Mouse (Mus musculus) right cerebral cortex, adult 18-20 months (tissue): ENCODE results near the gene Bves.
"Not testable (repeated sequence)": the region's sequence is repeated elsewhere in the genome, so short reads cannot be mapped to it uniquely, and the experiment has no call there.

Source experiments
- DNase-seq: peaks from one replicate; pipeline ENCODE4 v3.0.0; 2022; ENCODE audit warnings: mixed read lengths

The Bves gene

DNA sequence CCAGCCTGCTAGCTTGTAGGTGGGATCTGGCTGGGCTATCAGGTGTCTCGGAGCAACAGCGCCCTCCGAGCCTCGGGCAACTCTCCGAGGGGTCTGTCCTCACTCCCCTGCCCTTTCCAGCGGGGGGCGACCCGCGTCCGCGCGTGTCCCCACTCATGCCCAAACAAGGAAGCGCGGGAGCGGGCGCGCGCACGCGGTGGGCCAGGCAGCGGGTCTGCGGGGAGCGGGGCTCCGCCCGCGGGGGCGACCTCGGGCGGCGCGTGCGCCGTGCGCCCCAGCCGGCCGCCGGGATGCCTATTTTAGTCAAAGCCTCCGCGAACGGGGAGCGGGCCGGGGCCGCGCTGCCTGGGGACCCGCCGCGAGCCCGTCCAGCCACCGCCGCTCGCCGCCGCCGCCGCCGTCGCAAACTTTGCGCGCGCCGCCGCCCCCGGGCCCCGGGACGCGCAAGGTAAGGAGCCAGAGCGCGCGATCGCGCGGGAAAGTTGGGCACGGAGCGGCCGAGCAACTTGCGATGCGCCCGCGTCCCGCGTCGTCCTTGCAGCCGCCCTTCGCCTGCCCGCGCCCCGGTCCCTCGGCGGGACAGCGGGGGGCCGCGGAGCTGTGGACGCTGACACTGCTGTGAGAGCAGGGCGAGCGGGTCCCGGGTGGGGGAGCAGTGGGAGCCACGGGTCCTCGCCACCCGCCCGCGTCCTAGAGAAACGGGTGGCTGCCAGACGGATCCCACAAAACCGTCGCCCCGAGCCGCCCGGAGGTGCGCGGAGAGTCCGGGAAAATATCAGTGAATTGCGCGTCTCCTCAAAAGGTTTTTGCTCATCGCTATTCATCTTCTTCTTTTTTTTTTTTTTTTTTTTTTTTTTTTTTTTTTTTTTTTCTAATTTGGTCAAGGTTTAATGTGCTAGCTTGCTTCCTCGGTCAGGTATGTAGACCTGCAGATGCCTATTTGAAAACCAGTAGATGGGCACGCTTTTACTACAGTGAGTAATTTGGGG is at the start of gene Bves:
Bves (plus strand) TSS at position 339 of the 989 bp plus-strand sequence.
- DNase-seq, result peak; percentile 19

DNA sequence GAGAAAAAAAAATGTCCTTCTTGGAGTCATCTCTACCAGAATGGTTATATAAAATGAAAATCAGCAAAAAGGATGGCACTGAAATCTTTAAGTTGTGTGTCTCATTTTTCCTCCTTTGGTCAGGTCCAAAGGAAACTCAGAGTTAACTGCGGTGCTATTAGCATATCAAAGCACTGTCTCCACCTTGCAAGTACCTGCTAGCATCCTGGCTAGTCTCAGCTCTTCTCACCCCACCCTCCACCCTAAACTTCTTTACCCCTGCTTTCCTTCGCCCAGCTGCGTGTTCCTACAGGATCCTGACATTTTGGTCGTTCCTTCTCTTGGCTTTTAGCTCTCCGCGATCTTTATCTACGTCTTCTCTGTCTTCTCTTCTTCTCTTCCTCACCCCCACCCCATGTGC is 47.2 kb upstream of the Bves start:
- no peak for DNase-seq

DNA sequence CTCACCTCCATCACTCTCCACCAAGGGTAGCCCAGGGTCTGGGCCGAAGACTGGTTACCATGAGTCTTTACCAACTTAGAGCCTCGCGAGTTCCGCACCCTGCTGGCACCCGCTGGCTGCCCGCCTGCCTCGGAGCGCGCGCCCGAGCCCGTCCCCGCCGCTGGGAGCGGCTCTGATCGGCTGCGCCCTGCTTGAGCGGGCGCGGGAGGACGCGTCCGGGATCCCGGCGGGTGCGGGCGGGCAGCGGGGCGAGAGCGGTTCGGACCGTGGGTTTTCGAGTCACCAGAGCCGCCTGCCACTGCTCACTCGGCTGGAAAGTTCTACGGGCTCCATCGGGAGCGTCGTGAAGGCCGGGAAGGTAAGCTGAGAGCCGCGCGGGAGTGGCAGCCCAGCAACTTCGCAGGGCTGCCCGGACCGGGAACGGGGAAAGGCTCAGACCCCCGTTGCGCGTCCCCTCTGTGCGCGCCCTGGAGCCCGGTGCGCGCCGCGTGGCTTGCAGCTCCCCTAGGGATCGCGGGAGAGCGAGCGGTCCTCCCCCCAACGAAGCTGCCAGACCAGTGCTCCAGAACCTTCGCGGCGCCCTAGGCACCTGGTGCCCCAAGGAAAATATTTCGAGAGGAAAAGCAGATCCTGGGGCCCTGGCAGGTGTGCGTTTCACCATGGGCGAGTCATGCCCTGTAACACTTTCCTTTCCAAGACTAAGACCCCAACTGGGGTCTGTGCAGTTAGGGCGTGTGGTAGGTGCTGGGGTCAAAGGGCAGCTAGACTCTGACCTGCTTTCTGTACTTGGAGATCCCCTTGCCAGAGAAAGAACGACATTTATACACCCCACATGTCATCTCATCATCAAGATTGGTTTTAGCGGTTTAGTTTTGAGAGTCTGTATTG is 46.1 kb upstream of the Bves start:
- peak; percentile 4 for DNase-seq

DNA sequence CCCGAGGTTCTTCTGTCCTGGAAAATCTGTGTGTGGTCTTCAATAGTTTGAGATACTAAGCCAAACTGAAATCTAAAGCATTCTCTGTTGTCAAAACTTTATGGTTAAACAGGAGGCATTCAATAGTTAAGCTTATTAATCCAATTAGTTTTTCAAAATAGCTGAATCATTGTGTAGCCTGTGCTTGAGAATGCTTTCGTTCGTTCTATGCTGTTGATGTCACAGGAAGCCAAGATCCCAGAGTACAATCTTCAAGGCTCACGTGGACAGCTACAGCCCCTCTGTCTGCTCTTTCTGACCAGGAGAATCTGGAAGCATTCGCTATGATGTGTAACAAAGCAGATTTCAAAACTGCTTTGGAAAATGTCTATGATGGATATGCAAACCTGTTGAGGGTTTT is 45.0 kb upstream of the Bves start:
- no peak for DNase-seq

DNA sequence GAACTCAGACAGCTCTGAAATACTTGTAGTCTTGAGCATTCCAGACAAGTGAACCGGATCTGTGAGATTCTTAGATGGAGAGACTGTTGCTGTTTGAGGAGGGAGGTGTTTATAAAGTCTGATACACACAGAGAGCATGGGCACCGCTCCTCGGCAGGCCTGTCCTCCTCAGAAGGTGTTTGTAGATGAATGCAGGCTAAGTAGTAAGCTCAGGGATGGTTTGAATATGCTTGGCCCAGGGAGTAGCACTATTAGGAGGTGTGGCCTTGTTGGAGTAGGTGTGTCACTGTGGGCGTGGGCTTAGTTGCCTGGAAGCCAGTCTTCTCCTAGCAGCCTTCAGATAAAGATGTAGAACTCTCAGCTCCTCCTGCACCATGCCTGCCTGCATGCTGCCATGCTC is 43.4 kb upstream of the Bves start:
- DNase-seq, result not testable (repeated sequence)

DNA sequence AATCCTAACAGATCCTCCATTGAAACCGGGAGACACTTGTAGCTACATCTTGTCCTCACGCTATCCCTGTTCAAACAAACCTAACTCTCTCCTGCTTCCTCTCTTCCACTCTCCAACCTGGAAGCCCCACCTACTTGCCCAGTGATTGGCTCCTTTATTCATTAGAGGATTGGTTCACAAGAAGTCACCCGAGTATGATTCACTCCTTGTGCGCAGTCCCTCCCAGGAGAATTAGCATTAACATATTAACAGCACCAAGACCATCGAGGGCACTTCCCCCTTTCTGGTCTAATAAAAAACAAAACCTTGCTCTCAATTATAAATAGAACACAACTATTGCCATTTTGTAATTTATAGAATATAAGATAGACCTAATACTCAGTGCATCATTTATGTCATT is 40.5 kb upstream of the Bves start:
- DNase-seq, result no peak

DNA sequence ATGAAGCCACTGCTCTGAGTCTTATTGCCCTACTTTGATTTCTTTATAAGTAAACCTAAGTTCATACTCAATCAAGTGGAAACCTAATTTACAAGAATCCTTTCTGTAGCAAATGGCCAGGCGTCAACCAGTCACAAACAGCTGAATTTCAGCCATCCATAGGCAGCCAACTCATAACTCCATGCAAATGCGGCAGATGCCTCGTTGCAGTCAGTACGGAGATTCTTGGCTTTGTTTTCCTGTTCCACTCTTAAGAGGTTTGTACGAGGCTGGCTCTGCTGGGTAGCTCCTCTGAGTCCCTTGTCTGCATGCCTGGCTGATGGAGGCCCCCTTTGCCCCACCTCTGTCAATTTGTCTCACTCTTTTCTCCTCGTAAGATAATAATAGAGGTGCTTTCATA is 37.1 kb upstream of the Bves start:
- DNase-seq, result no peak

DNA sequence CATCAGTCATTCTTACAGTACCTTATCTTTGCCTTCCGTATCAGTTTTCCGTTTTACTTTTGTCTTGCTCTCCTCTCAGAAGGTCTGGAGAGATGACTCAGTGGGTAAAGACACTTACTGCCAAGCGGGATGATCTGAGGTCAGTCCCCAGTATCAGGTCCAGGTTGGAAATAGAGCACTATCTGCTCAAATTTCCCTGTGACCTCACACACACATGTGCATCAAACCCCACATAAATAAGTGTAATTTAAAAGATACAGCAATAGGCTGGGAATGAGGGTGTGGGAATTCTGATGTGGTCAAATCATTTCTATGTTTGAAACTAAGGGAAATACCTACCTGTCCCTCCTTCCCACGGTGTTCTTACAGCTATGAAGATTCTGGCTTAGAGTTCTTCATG is 36.1 kb upstream of the Bves start:
- DNase-seq, result no peak

DNA sequence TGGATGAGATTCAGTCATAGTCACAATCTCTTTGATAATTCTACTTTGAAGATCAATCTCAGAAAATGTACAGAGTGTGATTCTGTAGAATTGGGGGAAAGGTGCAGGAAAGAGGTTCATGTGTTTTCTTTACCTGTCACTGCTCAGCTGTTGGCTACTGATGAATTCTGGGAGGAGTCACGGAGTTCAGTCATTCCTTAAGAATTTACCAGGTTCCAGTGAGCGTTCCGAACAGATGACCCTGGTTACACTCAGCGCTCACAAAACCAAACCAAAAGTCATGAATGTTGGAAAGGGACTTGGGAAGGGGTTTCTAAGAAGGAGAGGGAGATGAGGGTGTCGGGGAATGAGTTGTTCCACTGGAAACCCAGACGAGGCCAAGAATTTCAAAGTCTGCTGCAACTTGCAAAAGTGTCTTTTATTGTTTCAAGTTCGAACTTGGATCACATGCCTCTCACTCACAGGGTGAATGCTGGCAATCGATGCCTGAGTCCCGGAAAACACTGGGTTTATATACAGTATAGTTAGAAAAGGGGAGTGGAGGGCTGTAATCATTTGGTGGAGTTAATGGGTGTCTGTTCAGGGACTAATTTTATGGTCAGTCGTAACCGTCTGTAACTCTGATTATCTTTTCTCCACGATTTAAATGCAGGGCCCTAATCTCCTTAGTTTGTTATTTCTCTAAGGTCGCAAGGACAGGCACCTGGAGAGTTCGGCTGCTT is 32.1 kb upstream of the Bves start:
- no peak for DNase-seq

DNA sequence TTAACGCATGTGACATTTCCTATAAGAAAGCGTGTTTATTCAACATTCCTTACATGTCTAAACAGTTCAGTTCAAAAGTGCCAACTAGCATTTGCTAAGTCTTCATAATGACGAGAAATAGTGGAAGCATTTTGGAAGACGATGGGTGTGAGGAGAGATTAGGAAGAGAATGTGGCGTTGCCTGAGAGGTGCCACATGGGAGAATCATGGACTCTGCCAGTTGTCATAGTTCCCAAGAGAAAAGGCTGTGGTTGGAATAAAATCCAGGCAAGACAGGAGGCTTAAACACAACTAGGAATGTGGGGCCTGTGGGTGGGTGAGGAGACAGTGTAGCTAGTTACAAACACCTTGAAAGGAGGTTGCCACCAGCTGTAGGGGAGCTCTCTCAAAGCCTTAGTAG is 30.4 kb upstream of the Bves start:
- no peak for DNase-seq

DNA sequence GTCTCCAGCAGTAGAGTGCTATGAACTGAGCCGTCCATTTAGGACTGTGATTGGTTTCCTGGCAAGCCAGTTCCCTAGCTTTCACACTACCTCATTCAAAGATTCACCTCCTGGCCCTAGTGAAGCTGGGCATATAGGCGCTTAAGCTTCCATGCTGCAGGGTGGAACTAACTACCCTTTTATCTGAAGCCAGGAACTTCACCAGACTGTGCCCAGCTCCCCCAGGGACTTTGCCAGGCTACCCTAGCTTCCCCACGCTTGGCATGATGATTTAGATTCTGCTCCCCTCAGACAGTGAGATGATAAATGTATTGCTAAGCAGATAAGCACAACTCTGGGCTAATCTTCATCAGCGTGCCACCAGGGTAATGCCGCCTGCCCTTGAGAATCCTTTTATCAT is 24.4 kb upstream of the Bves start:
- no peak for DNase-seq

DNA sequence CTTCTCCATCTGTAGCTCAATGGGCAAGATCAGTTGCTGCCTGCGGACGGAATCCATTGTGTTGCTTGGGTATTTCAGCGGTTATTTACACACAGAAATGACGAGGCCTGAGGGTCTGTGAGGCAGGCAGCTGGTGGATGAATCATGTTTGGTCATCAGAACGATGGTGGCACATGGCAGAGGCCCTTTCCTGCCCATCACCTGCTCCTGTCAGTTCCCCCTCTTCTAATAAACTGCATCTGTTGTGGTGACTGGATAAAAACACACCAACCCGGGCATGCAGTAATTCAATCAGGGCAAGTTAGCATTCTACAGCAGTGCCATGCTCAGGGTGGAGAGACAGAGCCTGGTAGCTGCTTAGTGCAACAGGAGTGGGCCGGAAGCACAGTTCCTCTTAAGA is 23.9 kb upstream of the Bves start:
- no peak for DNase-seq

DNA sequence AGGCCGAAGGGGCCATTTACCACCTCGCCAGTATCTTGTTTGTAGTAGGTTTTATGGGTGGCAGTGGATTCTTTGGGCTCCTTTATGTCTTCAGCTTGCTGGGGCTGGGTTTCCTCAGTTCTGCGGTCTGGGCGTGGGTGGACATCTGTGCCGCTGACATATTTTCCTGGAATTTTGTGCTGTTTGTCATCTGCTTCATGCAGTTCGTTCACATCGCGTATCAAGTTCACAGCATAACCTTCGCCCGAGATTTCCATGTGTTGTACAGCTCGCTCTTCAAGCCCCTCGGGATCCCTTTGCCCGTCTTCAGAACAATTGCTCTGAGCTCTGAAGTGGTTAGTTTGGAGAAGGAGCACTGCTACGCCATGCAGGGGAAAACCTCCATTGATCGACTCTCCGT is 20.7 kb upstream of the Bves start:
- DNase-seq, result no peak

DNA sequence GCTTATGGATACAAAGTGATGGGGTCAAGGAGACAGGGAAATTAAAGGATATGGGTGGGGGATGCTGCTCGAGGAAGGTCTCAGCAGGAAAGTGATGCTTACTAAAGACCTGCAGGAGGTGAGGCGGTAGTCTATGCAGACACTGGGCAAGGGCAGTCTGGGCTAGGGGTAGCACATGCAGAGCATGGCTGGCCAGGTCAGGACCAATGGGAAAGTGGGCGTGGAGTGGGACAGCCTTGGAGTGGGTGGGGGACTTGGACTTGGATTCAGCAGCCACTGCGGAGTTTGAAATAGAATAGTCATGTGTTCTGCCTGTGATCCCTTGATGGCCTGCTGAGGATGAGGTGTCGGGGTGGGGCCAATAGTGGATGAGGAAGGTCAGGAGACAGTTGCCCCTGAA is 16.6 kb upstream of the Bves start:
- no peak for DNase-seq

DNA sequence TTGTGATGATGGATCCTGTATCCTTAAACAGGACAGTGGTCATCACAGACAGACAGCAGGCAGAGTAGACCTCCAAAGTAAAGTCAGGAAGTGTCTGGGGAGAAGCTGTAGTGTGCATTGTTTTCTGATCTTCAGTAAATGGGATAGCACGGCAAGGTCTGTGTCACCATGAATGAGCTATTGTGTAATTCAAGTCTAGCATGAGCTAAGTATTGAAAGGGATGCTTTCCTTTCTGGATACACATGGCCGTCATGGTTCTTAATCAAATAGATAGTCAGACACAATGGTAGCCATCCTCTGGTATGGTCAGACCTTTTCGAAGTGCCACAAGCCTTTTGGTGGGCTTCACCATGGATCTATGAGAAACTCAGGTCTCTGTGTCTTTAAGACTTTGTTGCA is 15.3 kb upstream of the Bves start:
- no peak for DNase-seq

DNA sequence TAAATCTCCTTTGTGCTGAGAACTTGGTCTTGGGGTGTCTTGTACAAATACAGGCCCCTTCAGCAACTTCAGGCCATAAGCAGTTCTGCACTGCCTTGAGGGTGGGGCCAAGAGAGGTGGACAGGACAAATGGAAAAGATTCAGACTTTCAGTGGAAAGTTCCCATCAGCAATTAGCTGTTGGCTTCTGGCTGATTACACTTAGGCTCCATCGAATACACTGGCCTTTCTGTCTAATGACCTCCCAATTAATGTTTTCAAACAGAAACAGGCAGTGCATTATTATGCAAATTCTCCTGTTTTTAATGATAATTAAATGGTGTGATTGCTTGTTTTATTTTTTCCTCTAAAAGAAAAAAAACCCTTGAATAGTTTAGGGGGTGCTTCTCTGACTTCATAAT is 11.4 kb upstream of the Bves start:
- no peak for DNase-seq

DNA sequence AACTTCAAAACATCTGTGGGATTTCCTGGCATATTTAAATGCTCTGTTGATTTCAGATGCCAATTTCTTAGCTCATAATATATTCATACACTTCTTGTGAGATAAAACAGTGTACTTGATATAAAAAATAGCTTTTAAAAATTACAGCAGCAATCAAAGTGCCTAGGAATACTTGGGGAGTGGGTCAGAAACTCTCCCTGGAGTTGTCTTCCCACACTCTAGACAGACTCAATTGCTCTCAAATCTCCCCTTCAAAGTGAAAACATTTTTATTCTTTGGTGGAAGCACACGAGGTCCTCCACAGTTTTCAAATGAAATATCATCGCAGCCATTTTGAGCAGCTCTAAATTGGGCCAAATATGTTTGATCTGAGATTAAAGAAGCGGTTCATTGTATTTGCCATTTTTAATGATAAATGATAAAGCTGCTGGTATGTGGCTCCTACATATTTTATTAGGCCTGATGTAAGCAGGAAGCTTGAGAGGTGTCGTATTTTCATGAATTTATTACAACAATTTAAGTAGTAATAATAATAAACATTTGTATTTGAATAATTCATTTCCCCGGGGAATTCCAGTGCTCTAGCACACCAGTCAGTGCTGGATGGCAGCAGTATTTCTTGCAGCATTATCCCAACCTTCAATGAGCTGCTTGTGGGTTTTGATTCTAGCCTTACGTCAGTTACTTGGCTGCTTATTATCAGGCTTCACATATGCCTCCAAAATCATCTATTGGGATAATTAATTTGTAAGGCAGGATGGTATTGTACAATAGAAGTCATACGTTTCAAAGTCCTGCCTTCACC is 7.2 kb upstream of the Bves start:
- no peak for DNase-seq

DNA sequence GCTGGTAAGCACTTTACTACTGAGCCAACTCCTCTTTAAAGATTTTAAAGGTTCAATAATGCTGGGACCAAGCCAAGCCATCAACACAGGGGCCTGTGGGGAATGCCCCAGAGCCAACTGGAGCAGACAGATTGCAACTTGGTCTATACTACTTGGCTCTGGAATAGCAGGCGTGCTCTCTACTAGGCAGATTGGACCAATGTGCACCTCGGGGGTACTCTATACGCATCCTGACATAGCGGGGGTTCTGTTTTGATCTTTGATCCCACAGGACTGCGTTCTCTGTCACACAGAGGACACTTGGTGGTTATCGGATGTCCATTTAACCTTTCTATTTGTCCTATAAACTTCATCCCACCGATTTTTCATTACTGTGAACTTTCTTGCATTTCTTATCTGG is 647 bp upstream of the Bves start:
- no peak for DNase-seq

DNA sequence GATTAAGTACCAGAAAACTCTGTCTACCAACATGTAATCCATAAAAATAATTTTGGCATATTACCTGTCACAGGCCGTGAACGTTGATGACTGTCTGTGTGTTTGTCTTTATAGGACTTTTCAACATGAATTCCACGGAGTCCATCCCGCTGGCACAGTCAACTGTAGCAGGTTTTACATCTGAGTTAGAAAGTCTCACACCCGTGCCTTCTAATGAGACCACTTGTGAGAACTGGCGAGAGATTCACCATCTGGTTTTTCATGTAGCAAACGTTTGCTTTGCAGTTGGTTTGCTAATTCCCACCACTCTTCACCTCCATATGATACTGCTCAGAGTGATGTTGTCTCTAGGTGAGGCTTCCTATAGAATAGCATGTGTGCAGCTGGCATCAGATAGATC is 3.5 kb downstream of the Bves start:
- DNase-seq, result no peak

DNA sequence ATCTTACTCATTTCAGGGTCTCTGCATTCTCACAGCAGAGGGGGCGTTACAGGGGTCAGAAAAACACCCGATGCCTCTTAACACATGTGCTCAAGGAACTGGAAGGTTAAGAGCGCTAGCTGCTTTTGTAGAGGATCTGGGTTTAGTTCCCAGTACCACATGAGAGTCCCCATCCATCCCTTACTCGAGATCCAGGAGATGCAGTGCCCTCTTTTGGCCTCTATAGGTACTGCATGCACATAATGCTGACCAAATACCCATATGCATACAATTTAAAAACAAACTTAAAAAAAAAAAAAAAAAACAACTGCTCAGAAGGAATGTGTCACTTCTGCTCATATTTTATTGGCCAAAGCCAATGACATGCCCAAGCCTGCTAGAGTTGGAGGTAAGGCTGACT is 8.8 kb downstream of the Bves start:
- no peak for DNase-seq

DNA sequence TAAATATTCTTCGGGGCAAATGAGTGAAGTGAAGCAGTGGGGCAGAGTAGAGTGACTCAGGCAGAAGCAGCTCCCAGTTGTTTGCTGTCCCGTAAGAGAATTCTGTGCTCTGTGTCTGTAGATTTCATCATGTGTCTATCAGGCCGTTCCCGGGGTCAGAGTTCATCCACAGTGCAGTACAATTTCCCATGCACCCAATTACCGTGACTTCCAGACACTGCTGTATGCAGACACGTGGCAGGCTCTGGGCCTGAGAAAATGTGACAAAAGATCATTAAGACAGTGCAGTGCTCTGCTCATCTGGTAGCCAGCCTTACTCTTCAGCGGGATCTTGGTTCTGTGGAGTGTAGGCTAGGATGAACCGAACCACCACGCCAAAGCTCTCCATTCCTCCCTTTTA is 9.6 kb downstream of the Bves start:
- DNase-seq, result no peak

DNA sequence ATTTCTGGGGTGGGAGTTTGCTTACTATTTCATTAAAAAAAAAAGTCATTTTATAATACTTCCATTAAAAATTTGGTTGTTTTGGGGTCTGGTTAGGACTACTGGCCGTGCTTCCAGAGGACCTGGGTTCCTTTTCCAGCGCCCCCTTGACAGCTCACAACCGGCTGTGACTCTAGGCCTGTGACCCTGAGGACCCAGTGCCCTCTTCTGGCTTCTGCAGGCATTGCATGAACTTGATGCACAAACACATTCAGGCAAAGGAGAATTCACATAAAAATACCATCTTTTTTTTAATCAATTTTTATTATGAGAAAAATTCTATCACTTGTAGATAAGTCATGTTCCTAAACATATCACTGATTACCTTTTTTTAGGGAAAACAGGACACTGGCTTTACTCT is 12.6 kb downstream of the Bves start:
- DNase-seq, result not testable (repeated sequence)
